Mouse (Mus musculus) forebrain, embryonic 16.5 days (tissue): ENCODE measurements around the gene Med16. TPM values are rescaled to one million over a fixed set of nuclear protein-coding genes. Genes with fewer than 3 reads are reported as not detected.

ENCODE experiments used
- ATAC-seq: fragments of 200-750 bp; cut with Nextera tagmentation; 2 replicates; pipeline ENCODE4 v1.8.0; 2017; ENCODE audit warnings: mild to moderate bottlenecking, moderate library complexity
- H3K27ac ChIP-seq: fragments of 300-500 bp; sonication (generic); 2 replicates; pipeline ENCODE4 v1.5.1; 2014; ENCODE audit warnings: low read length, control low read depth
- H3K27me3 ChIP-seq: fragments of 300-500 bp; sonication (generic); replicated peaks from 2 replicates; pipeline ENCODE4 v1.6.1; 2014; ENCODE audit warnings: low read length; ENCODE audit not compliant: control insufficient read depth, insufficient read depth
- H3K36me3 ChIP-seq: fragments of 300-500 bp; sonication (generic); 2 replicates; pipeline ENCODE4 v1.6.1; 2014; ENCODE audit not compliant: control insufficient read depth, insufficient read depth
- H3K4me1 ChIP-seq: fragments of 300-500 bp; sonication (generic); replicated peaks from 2 replicates; pipeline ENCODE4 v1.6.1; 2014; ENCODE audit warnings: low read length; ENCODE audit not compliant: control insufficient read depth, insufficient read depth
- H3K4me2 ChIP-seq: fragments of 300-500 bp; sonication (generic); 2 replicates; pipeline ENCODE4 v1.6.1; 2014; ENCODE audit warnings: mild to moderate bottlenecking, low read length, control low read depth
- H3K4me3 ChIP-seq: fragments of 300-500 bp; sonication (generic); replicated peaks from 2 replicates; pipeline ENCODE4 v1.5.1; 2014; ENCODE audit warnings: mild to moderate bottlenecking, low read length, control low read depth
- H3K9ac ChIP-seq: fragments of 300-500 bp; sonication (generic); replicated peaks from 2 replicates; pipeline ENCODE4 v1.6.1; 2014; ENCODE audit warnings: low read depth, low read length, control low read depth
- H3K9me3 ChIP-seq: fragments of 300-500 bp; sonication (generic); 2 replicates; pipeline ENCODE4 v1.6.1; 2016; ENCODE audit warnings: low read length; ENCODE audit not compliant: control insufficient read depth
- WGBS: fragments of 180-500 bp; shearing (Covaris S2); extraction: QIAGEN DNeasy Blood & Tissue Kit; methylation state at CpG from one replicate; pipeline ENCODE4 v1.1.7; 2014; 5-methylcytosine and 5-hydroxymethylcytosine counted together
- polyA plus RNA-seq: library from polyadenylated mRNA; unstranded; fragments of >200 nt; fragmentation: Nextera tagmentation; extraction: Ambion mirVana; gene quantifications from 2 replicates; pipeline ENCODE4 v1.2.1, GENCODE M21; 2015

The Med16 gene
- polyA plus RNA-seq, 1 experiment from 2014 or later: 54.0 TPM

GRCm38 (mm10) chr10:79934272-79934721, 25.6 kb upstream of the Med16 start:
- Histone ChIP-seq H3K9ac (no peak overlapping the region), H3K27me3 (no peaks in the 10 kb centered on the region), H3K9me3 (no peaks in the 10 kb centered on the region), H3K4me1 (peaks cover 23% of the 10 kb centered on the region), H3K36me3 (no peaks in the 10 kb centered on the region), H3K4me2 (no peak overlapping the region), H3K27ac (peak overlapping the region; percentile 54; the same call in 1 of the 2 replicates), H3K4me3 (no peak overlapping the region)
- WGBS: 42% methylated on average over 13 of the region's 13 CpGs
- ATAC-seq: peak; percentile 63

- Histone ChIP-seq H3K36me3 (no peaks in the 10 kb centered on the region), H3K9ac (no peak overlapping the region), H3K9me3 (no peaks in the 10 kb centered on the region), H3K27ac (peak overlapping the region; percentile 54; the same call in 1 of the 2 replicates), H3K4me3 (no peak overlapping the region), H3K4me2 (no peak overlapping the region), H3K4me1 (peaks cover 28% of the 10 kb centered on the region), H3K27me3 (no peaks in the 10 kb centered on the region)
- 29% methylated on average over 6 of the region's 6 CpGs for WGBS
- no peak for ATAC-seq
Observed at GRCm38 (mm10) chr10:79933861-79934260, 25.1 kb upstream of the Med16 start.

GRCm38 (mm10) chr10:79933145-79933679, 24.5 kb upstream of the Med16 start:
- Histone ChIP-seq H3K4me3 (no peak overlapping the region), H3K27me3 (no peaks in the 10 kb centered on the region), H3K27ac (no peak overlapping the region), H3K4me2 (no peak overlapping the region), H3K4me1 (peaks cover 30% of the 10 kb centered on the region), H3K9ac (no peak overlapping the region), H3K36me3 (no peaks in the 10 kb centered on the region), H3K9me3 (no peaks in the 10 kb centered on the region)
- WGBS: 71% methylated on average over 9 of the region's 9 CpGs
- ATAC-seq: no peak

- no peak overlapping the region for H3K27ac ChIP-seq
- ATAC-seq: no peak
- no peak overlapping the region for H3K9ac ChIP-seq
- H3K27me3 ChIP-seq: no peaks in the 10 kb centered on the region
- no peaks in the 10 kb centered on the region for H3K36me3 ChIP-seq
- WGBS: 26% methylated on average over 8 of the region's 8 CpGs
- H3K4me1 ChIP-seq: peaks cover 30% of the 10 kb centered on the region
- no peak overlapping the region for H3K4me3 ChIP-seq
- no peak overlapping the region for H3K4me2 ChIP-seq
- H3K9me3 ChIP-seq: no peaks in the 10 kb centered on the region
Observed at GRCm38 (mm10) chr10:79932736-79933135, 24.0 kb upstream of the Med16 start.

GRCm38 (mm10) chr10:79931797-79932196, 23.1 kb upstream of the Med16 start:
- H3K27ac ChIP-seq: no peak overlapping the region
- no peaks in the 10 kb centered on the region for H3K36me3 ChIP-seq
- H3K4me1 ChIP-seq: peaks cover 24% of the 10 kb centered on the region
- no peaks in the 10 kb centered on the region for H3K9me3 ChIP-seq
- WGBS: 80% methylated on average over 9 of the region's 9 CpGs
- no peak overlapping the region for H3K4me2 ChIP-seq
- H3K9ac ChIP-seq: no peak overlapping the region
- no peaks in the 10 kb centered on the region for H3K27me3 ChIP-seq
- no peak overlapping the region for H3K4me3 ChIP-seq
- no peak for ATAC-seq

- no peaks in the 10 kb centered on the region for H3K36me3 ChIP-seq
- 88% methylated on average over 16 of the region's 16 CpGs for WGBS
- ATAC-seq: no peak
- H3K9me3 ChIP-seq: no peaks in the 10 kb centered on the region
- H3K9ac ChIP-seq: no peak overlapping the region; the same call in 1 of the 2 replicates
- H3K4me1 ChIP-seq: peaks cover 27% of the 10 kb centered on the region
- H3K4me2 ChIP-seq: no peak overlapping the region
- no peaks in the 10 kb centered on the region for H3K27me3 ChIP-seq
- H3K27ac ChIP-seq: no peak overlapping the region
- H3K4me3 ChIP-seq: no peak overlapping the region
Observed at GRCm38 (mm10) chr10:79930826-79931186, 22.1 kb upstream of the Med16 start.

GRCm38 (mm10) chr10:79929967-79930825, 21.5 kb upstream of the Med16 start:
- Histone ChIP-seq H3K4me3 (no peak overlapping the region), H3K27ac (no peak overlapping the region), H3K27me3 (no peaks in the 10 kb centered on the region), H3K9ac (no peak overlapping the region; the same call in 1 of the 2 replicates), H3K4me1 (peaks cover 32% of the 10 kb centered on the region), H3K4me2 (no peak overlapping the region), H3K36me3 (no peaks in the 10 kb centered on the region), H3K9me3 (no peaks in the 10 kb centered on the region)
- WGBS: 87% methylated on average over 18 of the region's 18 CpGs
- ATAC-seq: no peak

- peak overlapping the region; percentile 85 for H3K9ac ChIP-seq
- WGBS: 41% methylated on average over 9 of the region's 9 CpGs
- peak overlapping the region; percentile 15; the same call in 1 of the 2 replicates for H3K27ac ChIP-seq
- H3K36me3 ChIP-seq: no peaks in the 10 kb centered on the region
- H3K4me2 ChIP-seq: peak overlapping the region; percentile 89
- no peak for ATAC-seq
- no peaks in the 10 kb centered on the region for H3K9me3 ChIP-seq
- peaks cover 28% of the 10 kb centered on the region for H3K4me1 ChIP-seq
- H3K27me3 ChIP-seq: no peaks in the 10 kb centered on the region
- H3K4me3 ChIP-seq: peak overlapping the region; percentile 97
Observed at GRCm38 (mm10) chr10:79928907-79929701, 20.4 kb upstream of the Med16 start.
